Mouse (Mus musculus) hindbrain, embryonic 14.5 days (tissue): ENCODE data around the gene Chrnb1. TPM values are rescaled to one million over a fixed set of nuclear protein-coding genes. Genes with fewer than 3 reads are reported as not detected.

Experiments
- ATAC-seq: fragments of 200-750 bp; cut with Nextera tagmentation; 2 replicates; pipeline ENCODE4 v1.8.0; 2017; ENCODE audit warnings: moderate number of reproducible peaks, mild to moderate bottlenecking, moderate TSS enrichment, moderate library complexity; ENCODE audit not compliant: low FRiP score
- DNase-seq: peaks from one replicate; pipeline ENCODE4 v3.0.0-alpha.2; 2015; ENCODE audit warnings: low spot score
- H3K27ac ChIP-seq: fragments of 300-500 bp; sonication (generic); 2 replicates; pipeline ENCODE4 v1.5.1; 2014; ENCODE audit warnings: mild to moderate bottlenecking, moderate library complexity
- H3K27me3 ChIP-seq: fragments of 300-500 bp; sonication (generic); 2 replicates; pipeline ENCODE4 v1.6.1; 2014; ENCODE audit warnings: mild to moderate bottlenecking, low read length, mixed read lengths; ENCODE audit not compliant: control insufficient read depth, insufficient read depth
- H3K36me3 ChIP-seq: fragments of 300-500 bp; sonication (generic); replicated peaks from 2 replicates; pipeline ENCODE4 v1.6.1; 2014; ENCODE audit not compliant: control insufficient read depth, insufficient read depth
- H3K4me1 ChIP-seq: fragments of 300-500 bp; sonication (generic); replicated peaks from 2 replicates; pipeline ENCODE4 v1.6.1; 2014; ENCODE audit warnings: antibody characterized with exemption, low read length, mixed read lengths; ENCODE audit not compliant: control insufficient read depth, insufficient read depth
- H3K4me2 ChIP-seq: fragments of 300-500 bp; sonication (generic); replicated peaks from 2 replicates; pipeline ENCODE4 v1.6.1; 2014; ENCODE audit warnings: mild to moderate bottlenecking, moderate library complexity
- H3K4me3 ChIP-seq: fragments of 300-500 bp; sonication (generic); replicated peaks from 2 replicates; pipeline ENCODE4 v1.5.1; 2014; ENCODE audit warnings: mild to moderate bottlenecking, low read length
- H3K9ac ChIP-seq: fragments of 300-500 bp; sonication (generic); 2 replicates; pipeline ENCODE4 v1.6.1; 2014
- H3K9me3 ChIP-seq: fragments of 300-500 bp; sonication (generic); 2 replicates; pipeline ENCODE4 v1.6.1; 2016; ENCODE audit warnings: low read length; ENCODE audit not compliant: control insufficient read depth
- WGBS: fragments of 180-500 bp; shearing (Covaris S2); extraction: QIAGEN DNeasy Blood & Tissue Kit; methylation state at CpG from one replicate; pipeline ENCODE4 v1.1.7; 2014; 5-methylcytosine and 5-hydroxymethylcytosine counted together
- polyA plus RNA-seq: library from polyadenylated mRNA; unstranded; fragments of >200 nt; fragmentation: Nextera tagmentation; extraction: Ambion mirVana; gene quantifications from 2 replicates; pipeline ENCODE4 v1.2.1, GENCODE M21; 2014

The Chrnb1 gene
- polyA plus RNA-seq = 1.4 and 1.6 TPM in 2 replicates

DNA sequence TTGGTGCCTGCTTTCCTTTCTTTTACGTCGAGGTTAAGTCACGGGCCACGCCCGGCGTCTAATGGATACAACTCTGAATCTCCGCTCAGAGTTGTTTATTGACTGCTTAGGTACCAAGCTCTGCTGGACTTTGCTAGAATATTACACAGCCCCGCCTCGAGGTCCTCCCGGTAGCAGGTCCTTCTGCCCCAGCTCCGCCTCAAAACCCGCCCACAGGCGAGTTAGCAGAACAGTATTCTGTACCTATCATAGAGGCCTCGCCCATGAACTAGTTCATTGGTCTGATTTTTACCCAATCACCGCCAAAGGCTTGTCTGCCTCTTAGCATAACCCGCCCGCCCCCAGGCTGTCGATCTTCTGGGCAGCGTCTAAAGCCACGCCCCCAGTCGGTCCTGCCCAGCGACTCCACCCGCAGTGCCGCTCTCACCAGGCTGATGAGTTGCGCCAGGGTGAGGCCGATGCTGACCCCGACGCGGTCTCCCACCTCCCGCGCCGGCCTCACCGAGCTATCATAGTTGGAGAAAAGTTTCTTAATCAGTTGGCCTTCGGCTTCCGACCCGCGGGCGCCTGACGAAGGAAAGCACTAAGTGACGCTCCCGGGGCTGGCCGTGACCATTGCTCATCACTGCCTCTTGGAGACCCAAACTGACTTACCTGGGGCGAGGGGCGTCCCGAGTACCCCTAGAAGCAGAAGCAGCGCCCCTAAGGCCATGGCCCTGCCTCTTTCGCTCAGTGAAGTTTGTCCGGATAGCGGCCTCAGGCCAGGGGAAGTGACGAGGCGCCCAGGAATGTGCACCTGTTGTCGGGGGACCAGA is at the start of gene Chrnb1:
Gene Chrnb1 (minus strand): TSS at position 776 of the 815 bp plus-strand sequence.
- no peak within 1 kb of the TSS for H3K9ac ChIP-seq
- H3K27me3 ChIP-seq = peaks cover 14% of the 10 kb centered on the region
- peak within 1 kb of the TSS; percentile 29 for H3K4me3 ChIP-seq
- DNase-seq = peak; percentile 83
- ATAC-seq = peak; percentile 89
- peaks cover 10% of the 10 kb centered on the region for H3K4me1 ChIP-seq
- H3K9me3 ChIP-seq = no peaks in the 10 kb centered on the region
- peak within 1 kb of the TSS; percentile 58 for H3K4me2 ChIP-seq
- no peak within 1 kb of the TSS for H3K27ac ChIP-seq
- WGBS = 2% methylated on average over 52 of the region's 52 CpGs
- no peaks in the 10 kb centered on the region for H3K36me3 ChIP-seq

DNA sequence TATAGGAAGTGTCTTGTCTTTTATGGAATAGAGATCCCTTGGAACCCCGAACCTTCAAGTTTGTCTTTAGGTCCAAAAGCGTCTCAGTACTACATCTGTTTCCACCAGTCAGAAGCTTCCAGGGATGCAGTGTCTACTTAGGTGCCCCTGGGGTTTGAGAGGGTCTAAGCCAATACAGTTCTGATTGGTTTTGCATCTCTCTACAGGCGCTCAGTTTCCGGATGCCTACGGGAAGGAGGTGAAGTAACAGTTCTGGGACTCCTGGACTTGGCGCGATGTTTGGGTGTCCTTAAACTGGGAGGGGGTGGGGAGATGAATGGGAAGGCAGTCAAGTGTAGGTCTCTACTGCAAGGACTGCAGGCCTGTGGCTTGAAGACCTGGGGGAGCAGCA is 43.0 kb upstream of the Chrnb1 start:
- no peak for DNase-seq
- H3K4me3 ChIP-seq = peak overlapping the region; percentile 95
- H3K9me3 ChIP-seq = no peaks in the 10 kb centered on the region
- H3K4me2 ChIP-seq = peak overlapping the region; percentile 99
- peak overlapping the region; percentile 80 for H3K27ac ChIP-seq
- H3K9ac ChIP-seq = peak overlapping the region; percentile 62
- 2% methylated on average over 7 of the region's 7 CpGs for WGBS
- ATAC-seq = no peak
- H3K27me3 ChIP-seq = no peaks in the 10 kb centered on the region
- H3K4me1 ChIP-seq = peaks cover 33% of the 10 kb centered on the region
- H3K36me3 ChIP-seq = peaks cover 3% of the 10 kb centered on the region

DNA sequence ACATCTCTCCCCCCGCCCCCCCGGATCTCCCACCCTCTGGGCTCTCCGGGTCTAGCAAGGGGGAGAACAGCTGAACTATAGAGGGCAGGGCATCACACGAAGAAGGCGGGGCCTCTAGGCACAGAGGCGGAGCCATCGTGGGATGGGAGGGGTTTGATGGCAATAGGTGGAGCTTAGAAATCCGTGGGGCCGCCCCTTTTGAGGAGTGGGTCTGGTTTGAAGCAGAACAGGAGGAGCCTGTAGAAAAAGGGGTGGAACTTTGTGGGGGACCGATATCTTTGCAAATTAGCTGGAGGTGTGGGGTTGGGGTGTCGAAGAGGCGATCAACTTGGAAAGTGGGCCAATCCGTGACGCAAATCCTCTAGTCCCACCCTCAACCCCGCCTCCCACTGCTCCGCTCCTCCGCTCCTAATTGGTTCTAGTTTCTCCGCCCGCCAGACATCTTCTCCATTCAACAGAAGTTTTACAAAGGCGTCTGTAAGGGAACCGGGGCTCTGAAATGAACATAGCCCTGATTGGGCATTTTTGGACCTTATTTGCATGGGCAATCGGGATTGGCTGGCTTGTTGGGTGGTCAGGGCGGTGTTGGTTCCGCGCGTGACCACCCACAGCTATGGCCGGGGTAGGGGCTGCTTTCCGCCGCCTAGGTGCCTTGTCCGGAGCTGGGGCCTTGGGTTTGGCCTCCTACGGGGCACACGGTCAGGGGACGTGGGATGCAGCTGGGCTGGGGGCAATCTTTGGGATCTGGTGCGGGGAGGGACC is 42.4 kb upstream of the Chrnb1 start, which contains the start of gene Tmem256:
Gene Tmem256 (plus strand): TSS at position 563 of the 762 bp plus-strand sequence.
- WGBS = under 1% methylated on average over 34 of the region's 34 CpGs
- peak within 1 kb of the TSS; percentile 98 for H3K27ac ChIP-seq
- H3K9me3 ChIP-seq = no peaks in the 10 kb centered on the region
- peak within 1 kb of the TSS; percentile 98 for H3K9ac ChIP-seq
- H3K4me3 ChIP-seq = peak within 1 kb of the TSS; percentile 95
- DNase-seq (peak; percentile 97), ATAC-seq (peak; percentile 91)
- H3K4me1 ChIP-seq = peaks cover 35% of the 10 kb centered on the region
- H3K4me2 ChIP-seq = peak within 1 kb of the TSS; percentile 99
- H3K36me3 ChIP-seq = peaks cover 9% of the 10 kb centered on the region
- no peaks in the 10 kb centered on the region for H3K27me3 ChIP-seq

DNA sequence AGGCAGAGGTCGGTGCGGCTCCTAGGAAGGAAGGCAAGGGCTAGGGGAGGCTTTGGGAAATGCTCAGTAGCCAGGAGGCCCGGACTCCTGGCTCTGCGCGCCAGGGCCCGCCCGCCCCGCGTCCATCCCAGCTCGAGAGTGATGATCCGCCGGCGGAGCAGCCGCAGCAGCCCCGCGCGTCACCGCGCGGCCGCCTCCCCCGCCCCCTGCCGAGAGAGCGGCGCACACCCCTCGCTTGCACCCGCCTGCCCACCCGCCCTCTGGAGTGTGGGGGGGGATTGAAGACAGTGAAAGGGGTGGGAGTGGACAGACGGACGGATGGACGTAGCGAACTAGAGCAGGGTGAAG is 41.8 kb upstream of the Chrnb1 start, which contains the start of gene Nlgn2:
Gene Nlgn2 (minus strand): TSS at position 181 of the 348 bp plus-strand sequence.
- ATAC-seq (peak; percentile 74), DNase-seq (peak; percentile 86)
- 0% methylated on average over 30 of the region's 32 CpGs for WGBS
- peak within 1 kb of the TSS; percentile 95 for H3K4me3 ChIP-seq
- peak within 1 kb of the TSS; percentile 98 for H3K9ac ChIP-seq
- H3K27me3 ChIP-seq = no peaks in the 10 kb centered on the region
- no peaks in the 10 kb centered on the region for H3K9me3 ChIP-seq
- peaks cover 14% of the 10 kb centered on the region for H3K36me3 ChIP-seq
- H3K4me1 ChIP-seq = peaks cover 35% of the 10 kb centered on the region
- H3K4me2 ChIP-seq = peak within 1 kb of the TSS; percentile 99
- H3K27ac ChIP-seq = peak within 1 kb of the TSS; percentile 98

DNA sequence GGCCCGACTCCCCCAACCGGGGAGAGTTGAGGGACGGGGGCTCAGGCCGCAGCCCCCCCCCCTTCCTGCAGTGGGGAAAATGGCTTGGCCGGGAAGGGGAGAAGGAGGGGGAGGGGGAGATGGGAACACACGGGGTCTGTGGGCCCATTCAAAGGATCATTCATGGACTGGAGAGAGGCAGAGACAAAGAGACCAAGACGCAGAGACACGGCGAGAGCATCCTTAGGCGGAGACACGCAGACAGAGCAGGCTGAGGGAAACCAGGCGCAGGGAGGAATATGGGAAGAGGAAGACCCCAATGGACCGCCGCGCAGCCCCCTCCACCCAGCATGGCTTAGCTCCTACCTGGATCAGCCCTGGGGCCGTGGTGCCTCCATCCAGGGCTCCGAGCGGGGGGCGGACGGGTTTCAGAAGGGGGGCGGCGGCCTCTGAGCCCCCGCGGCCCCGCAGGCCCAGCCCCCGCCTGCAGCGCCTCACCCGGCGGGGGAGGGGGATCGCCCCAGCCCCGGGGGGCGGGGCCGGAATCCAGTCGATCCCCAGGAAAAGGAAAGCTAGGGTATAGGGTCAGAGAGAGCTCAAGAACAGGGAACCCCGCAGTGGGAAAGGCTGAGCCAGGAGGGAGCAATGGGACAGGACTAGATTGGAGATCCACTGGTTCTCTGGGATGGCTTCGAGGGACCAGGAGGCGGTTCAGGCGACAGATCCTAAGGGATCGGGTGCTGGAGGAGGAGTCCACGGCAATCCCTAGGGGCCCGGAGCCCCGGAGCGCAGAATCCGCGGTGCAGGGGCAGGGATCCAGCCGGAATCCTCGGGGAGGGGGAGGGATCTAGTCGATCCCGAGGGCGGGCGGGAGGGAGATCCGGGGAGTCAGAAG is 41.2 kb upstream of the Chrnb1 start:
- Histone ChIP-seq H3K27me3 (no peaks in the 10 kb centered on the region), H3K4me3 (peak overlapping the region; percentile 95), H3K36me3 (peaks cover 21% of the 10 kb centered on the region), H3K9me3 (no peaks in the 10 kb centered on the region), H3K9ac (peak overlapping the region; percentile 98), H3K4me2 (peak overlapping the region; percentile 99), H3K4me1 (peaks cover 35% of the 10 kb centered on the region), H3K27ac (peak overlapping the region; percentile 98)
- WGBS = under 1% methylated on average over 47 of the region's 52 CpGs
- ATAC-seq (no peak), DNase-seq (peak; percentile 50)

DNA sequence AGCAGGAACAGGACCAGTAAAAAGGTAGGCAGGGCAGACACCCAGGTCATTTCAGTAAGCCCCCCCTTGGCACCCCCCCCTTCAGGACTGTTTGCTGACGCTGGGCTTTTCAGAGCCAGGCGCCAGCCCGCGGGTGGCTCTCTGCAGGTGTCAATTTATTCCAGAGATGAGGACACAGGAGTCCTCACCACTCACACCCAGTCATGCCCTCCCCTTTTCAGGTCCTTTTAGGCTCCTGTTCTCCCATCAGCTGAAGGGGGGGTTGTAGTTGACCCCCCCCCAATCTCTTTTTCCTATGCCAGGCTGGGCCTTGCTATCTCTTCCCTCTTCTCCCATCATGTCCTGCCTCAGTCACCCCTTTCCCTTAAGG is 40.2 kb upstream of the Chrnb1 start:
- peak overlapping the region; percentile 98 for H3K27ac ChIP-seq
- ATAC-seq = no peak
- H3K27me3 ChIP-seq = no peaks in the 10 kb centered on the region
- H3K4me1 ChIP-seq = peaks cover 35% of the 10 kb centered on the region
- 0% methylated on average over 4 of the region's 4 CpGs for WGBS
- H3K9me3 ChIP-seq = no peaks in the 10 kb centered on the region
- H3K9ac ChIP-seq = peak overlapping the region; percentile 98
- no peak for DNase-seq
- H3K36me3 ChIP-seq = peaks cover 29% of the 10 kb centered on the region
- H3K4me3 ChIP-seq = peak overlapping the region; percentile 95
- H3K4me2 ChIP-seq = peak overlapping the region; percentile 99

DNA sequence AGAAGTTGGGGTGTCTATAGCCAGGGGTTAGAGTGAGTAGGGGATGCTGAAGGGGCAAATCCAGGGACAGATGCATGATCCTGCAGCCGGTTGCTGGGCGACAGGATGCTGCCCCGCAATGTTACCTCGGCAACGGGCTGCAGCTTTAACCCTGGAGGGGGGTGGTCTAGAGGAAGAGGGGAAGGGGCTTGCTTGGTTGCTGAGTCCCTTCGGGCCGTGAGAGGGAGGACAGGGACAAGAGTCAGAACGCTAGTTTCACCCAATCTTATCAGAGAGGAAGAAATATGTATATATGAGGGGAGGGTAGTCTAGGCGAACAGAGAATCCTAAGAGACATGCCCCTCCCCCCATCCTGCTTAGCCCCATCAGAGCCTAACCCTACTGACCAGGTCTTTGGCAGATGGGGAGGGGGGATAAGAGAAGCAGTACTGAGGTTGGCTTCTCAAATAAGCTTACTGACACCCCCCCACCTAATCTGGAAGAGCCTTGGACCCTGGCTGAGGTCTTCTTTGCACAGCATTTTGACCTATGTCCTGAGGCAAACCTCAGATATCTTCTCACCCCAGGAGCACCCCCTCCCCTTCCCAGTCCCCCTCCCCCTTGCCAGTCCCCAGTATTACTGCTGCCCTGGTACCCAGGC is 39.7 kb upstream of the Chrnb1 start:
- H3K27ac ChIP-seq = peak overlapping the region; percentile 98
- H3K4me2 ChIP-seq = peak overlapping the region; percentile 99
- WGBS = under 1% methylated on average over 9 of the region's 9 CpGs
- H3K4me1 ChIP-seq = peaks cover 35% of the 10 kb centered on the region
- H3K27me3 ChIP-seq = no peaks in the 10 kb centered on the region
- ATAC-seq = no peak
- H3K9ac ChIP-seq = peak overlapping the region; percentile 98
- H3K4me3 ChIP-seq = peak overlapping the region; percentile 95
- no peak for DNase-seq
- no peaks in the 10 kb centered on the region for H3K9me3 ChIP-seq
- peaks cover 34% of the 10 kb centered on the region for H3K36me3 ChIP-seq

DNA sequence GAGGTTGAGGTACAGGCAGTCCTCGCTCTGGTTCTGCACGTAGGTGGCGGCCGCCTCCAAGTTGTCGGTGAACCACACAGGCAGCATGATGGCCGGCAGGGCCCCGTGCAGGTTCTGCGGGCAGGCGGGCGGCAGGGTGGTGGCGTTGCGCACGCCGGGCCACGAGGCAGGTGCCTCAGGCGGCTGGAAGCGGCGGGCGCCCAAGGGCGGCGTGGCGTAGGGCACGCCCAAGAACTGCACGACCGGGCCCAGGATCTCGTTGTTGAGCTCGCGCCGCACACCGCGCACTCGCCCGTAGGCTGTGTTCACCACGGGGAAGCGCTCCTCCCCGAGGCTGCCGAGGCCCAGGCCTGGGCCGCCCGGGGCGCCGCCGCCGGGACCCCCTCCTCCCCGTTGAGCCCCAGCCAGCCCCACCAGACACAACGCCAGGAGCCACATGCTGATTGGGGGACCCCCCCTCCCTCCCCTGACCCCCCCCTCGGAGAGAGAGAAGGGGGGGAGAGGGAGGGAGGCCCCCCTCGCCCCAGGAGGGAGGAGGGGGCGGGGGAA is 38.3 kb upstream of the Chrnb1 start:
- Histone ChIP-seq H3K4me2 (peak overlapping the region; percentile 99), H3K9ac (peak overlapping the region; percentile 98), H3K27ac (peak overlapping the region; percentile 38; the same call in 1 of the 2 replicates), H3K4me1 (peaks cover 31% of the 10 kb centered on the region), H3K36me3 (peaks cover 44% of the 10 kb centered on the region), H3K27me3 (no peaks in the 10 kb centered on the region), H3K4me3 (peak overlapping the region; percentile 95), H3K9me3 (no peaks in the 10 kb centered on the region)
- no peak for ATAC-seq
- 6% methylated on average over 37 of the region's 48 CpGs for WGBS
- DNase-seq = no peak
